Mouse (Mus musculus) embryonic facial prominence, embryonic 15.5 days (tissue): ENCODE data around the gene Grap2. TPM values are rescaled to one million over a fixed set of nuclear protein-coding genes. Genes with fewer than 3 reads are reported as not detected.
A peak's percentile ranks its signal among the peaks of the same experiment; 100 is the strongest.

Source experiments
- ATAC-seq: fragments of 200-750 bp; cut with Nextera tagmentation; 2 replicates; pipeline ENCODE4 v1.8.0; 2017; ENCODE audit warnings: low read depth, moderate TSS enrichment; ENCODE audit not compliant: insufficient number of reproducible peaks, low FRiP score, low TSS enrichment
- H3K27ac ChIP-seq: fragments of 300-500 bp; sonication (generic); replicated peaks from 2 replicates; pipeline ENCODE4 v1.5.1; 2015; ENCODE audit warnings: mild to moderate bottlenecking, inconsistent platforms
- H3K27me3 ChIP-seq: fragments of 300-500 bp; sonication (generic); 2 replicates; pipeline ENCODE4 v1.6.1; 2015; ENCODE audit warnings: inconsistent platforms
- H3K36me3 ChIP-seq: fragments of 300-500 bp; sonication (generic); 2 replicates; pipeline ENCODE4 v1.6.1; 2015; ENCODE audit warnings: mild to moderate bottlenecking, inconsistent platforms
- H3K4me1 ChIP-seq: fragments of 300-500 bp; sonication (generic); 2 replicates; pipeline ENCODE4 v1.6.1; 2015; ENCODE audit warnings: inconsistent platforms
- H3K4me2 ChIP-seq: fragments of 300-500 bp; sonication (generic); replicated peaks from 2 replicates; pipeline ENCODE4 v1.6.1; 2015; ENCODE audit warnings: mild to moderate bottlenecking, inconsistent platforms
- H3K4me3 ChIP-seq: fragments of 300-500 bp; sonication (generic); replicated peaks from 2 replicates; pipeline ENCODE4 v1.5.1; 2015; ENCODE audit warnings: mild to moderate bottlenecking, inconsistent platforms
- H3K9ac ChIP-seq: fragments of 300-500 bp; sonication (generic); 2 replicates; pipeline ENCODE4 v1.6.1; 2015; ENCODE audit warnings: inconsistent platforms
- H3K9me3 ChIP-seq: fragments of 300-500 bp; sonication (generic); replicated peaks from 2 replicates; pipeline ENCODE4 v1.6.1; 2016; ENCODE audit warnings: inconsistent platforms
- WGBS: fragments of 180-500 bp; shearing (Covaris S2); methylation state at CpG from one replicate; pipeline ENCODE4 v1.1.7; 2015; 5-methylcytosine and 5-hydroxymethylcytosine counted together
- polyA plus RNA-seq: library from polyadenylated mRNA; unstranded; fragments of >200 nt; fragmentation: Nextera tagmentation; extraction: Ambion mirVana; gene quantifications from 2 replicates; pipeline ENCODE4 v1.2.1, GENCODE M21; 2015

The Grap2 gene
- polyA plus RNA-seq, 1 experiment from 2014 or later: 0.87 TPM

GRCm38 (mm10) chr15:80639071-80639702, 66.8 kb downstream of the Grap2 start:
- no peak overlapping the region for H3K27ac ChIP-seq
- H3K9me3 ChIP-seq: no peaks in the 10 kb centered on the region
- WGBS: 60% methylated on average over 11 of the region's 11 CpGs
- H3K27me3 ChIP-seq: no peaks in the 10 kb centered on the region
- H3K9ac ChIP-seq: no peak overlapping the region
- no peaks in the 10 kb centered on the region for H3K36me3 ChIP-seq
- no peak for ATAC-seq
- no peak overlapping the region for H3K4me2 ChIP-seq
- 0 out of 2 replicates have a peak, but pooled peaks cover 3% of the 10 kb centered on the region for H3K4me1 ChIP-seq
- H3K4me3 ChIP-seq: no peak overlapping the region

- Histone ChIP-seq H3K9ac (no peak overlapping the region), H3K4me3 (no peak overlapping the region), H3K4me2 (no peak overlapping the region), H3K4me1 (no peaks in the 10 kb centered on the region), H3K36me3 (no peaks in the 10 kb centered on the region), H3K9me3 (no peaks in the 10 kb centered on the region), H3K27ac (no peak overlapping the region), H3K27me3 (no peaks in the 10 kb centered on the region)
- WGBS: 80% methylated on average over 3 of the region's 3 CpGs
- ATAC-seq: no peak
These were observed 67.5 kb downstream of the Grap2 start for GRCm38 (mm10) chr15:80639874-80640273.

GRCm38 (mm10) chr15:80641702-80642435, 69.5 kb downstream of the Grap2 start:
- no peak overlapping the region for H3K9ac ChIP-seq
- H3K36me3 ChIP-seq: no peaks in the 10 kb centered on the region
- no peak overlapping the region for H3K4me3 ChIP-seq
- H3K9me3 ChIP-seq: no peaks in the 10 kb centered on the region
- WGBS: 67% methylated on average over 2 of the region's 2 CpGs
- H3K4me1 ChIP-seq: no peaks in the 10 kb centered on the region
- no peak overlapping the region for H3K4me2 ChIP-seq
- no peaks in the 10 kb centered on the region for H3K27me3 ChIP-seq
- H3K27ac ChIP-seq: no peak overlapping the region
- ATAC-seq: no peak

GRCm38 (mm10) chr15:80645006-80645797, 72.8 kb downstream of the Grap2 start:
- no peak overlapping the region for H3K27ac ChIP-seq
- H3K27me3 ChIP-seq: no peaks in the 10 kb centered on the region
- H3K4me2 ChIP-seq: no peak overlapping the region
- H3K9me3 ChIP-seq: no peaks in the 10 kb centered on the region
- H3K9ac ChIP-seq: no peak overlapping the region
- ATAC-seq: no peak
- H3K36me3 ChIP-seq: no peaks in the 10 kb centered on the region
- peaks cover 14% of the 10 kb centered on the region; the same call in 1 of the 2 replicates for H3K4me1 ChIP-seq
- 80% methylated on average over 17 of the region's 17 CpGs for WGBS
- H3K4me3 ChIP-seq: no peak overlapping the region

- H3K4me2 ChIP-seq: no peak overlapping the region
- no peak overlapping the region for H3K9ac ChIP-seq
- H3K27ac ChIP-seq: peak overlapping the region; percentile 59
- no peaks in the 10 kb centered on the region for H3K9me3 ChIP-seq
- H3K27me3 ChIP-seq: no peaks in the 10 kb centered on the region
- H3K4me3 ChIP-seq: no peak overlapping the region
- H3K4me1 ChIP-seq: peaks cover 21% of the 10 kb centered on the region; the same call in 1 of the 2 replicates
- 38% methylated on average over 15 of the region's 15 CpGs for WGBS
- H3K36me3 ChIP-seq: no peaks in the 10 kb centered on the region
- peak; percentile 49 for ATAC-seq
These were observed 76.7 kb downstream of the Grap2 start for GRCm38 (mm10) chr15:80648977-80649606.

GRCm38 (mm10) chr15:80650412-80650811, 78.0 kb downstream of the Grap2 start:
- ATAC-seq: no peak
- no peak overlapping the region for H3K4me3 ChIP-seq
- no peaks in the 10 kb centered on the region for H3K36me3 ChIP-seq
- WGBS: 70% methylated on average over 2 of the region's 2 CpGs
- no peak overlapping the region for H3K9ac ChIP-seq
- H3K4me1 ChIP-seq: peaks cover 21% of the 10 kb centered on the region; the same call in 1 of the 2 replicates
- no peak overlapping the region for H3K4me2 ChIP-seq
- H3K9me3 ChIP-seq: no peaks in the 10 kb centered on the region
- H3K27ac ChIP-seq: no peak overlapping the region
- H3K27me3 ChIP-seq: no peaks in the 10 kb centered on the region

- Histone ChIP-seq H3K9ac (no peak overlapping the region), H3K27ac (no peak overlapping the region), H3K4me1 (peaks cover 15% of the 10 kb centered on the region; the same call in 1 of the 2 replicates), H3K36me3 (no peaks in the 10 kb centered on the region), H3K4me2 (no peak overlapping the region), H3K4me3 (no peak overlapping the region), H3K9me3 (no peaks in the 10 kb centered on the region), H3K27me3 (no peaks in the 10 kb centered on the region)
- ATAC-seq: no peak
- 67% methylated on average over 8 of the region's 8 CpGs for WGBS
These were observed 81.5 kb downstream of the Grap2 start for GRCm38 (mm10) chr15:80653865-80654264.

- H3K9me3 ChIP-seq: no peaks in the 10 kb centered on the region
- no peak overlapping the region for H3K4me3 ChIP-seq
- no peak overlapping the region for H3K9ac ChIP-seq
- 62% methylated on average over 6 of the region's 6 CpGs for WGBS
- no peak overlapping the region for H3K4me2 ChIP-seq
- 0 out of 2 replicates have a peak, but pooled peaks cover 6% of the 10 kb centered on the region for H3K4me1 ChIP-seq
- H3K27ac ChIP-seq: no peak overlapping the region
- H3K36me3 ChIP-seq: no peaks in the 10 kb centered on the region
- ATAC-seq: no peak
- H3K27me3 ChIP-seq: no peaks in the 10 kb centered on the region
These were observed 86.5 kb downstream of the Grap2 start for GRCm38 (mm10) chr15:80658815-80659471.

GRCm38 (mm10) chr15:80660963-80661362, 88.6 kb downstream of the Grap2 start:
- 42% methylated on average over 4 of the region's 4 CpGs for WGBS
- ATAC-seq: peak; percentile 34; the same call in 1 of the 2 replicates
- H3K4me2 ChIP-seq: no peak overlapping the region
- H3K9me3 ChIP-seq: no peaks in the 10 kb centered on the region
- 0 out of 2 replicates have a peak overlapping the region, but pooled peaks have one; percentile 48 for H3K27ac ChIP-seq
- H3K4me3 ChIP-seq: no peak overlapping the region
- no peak overlapping the region for H3K9ac ChIP-seq
- no peaks in the 10 kb centered on the region for H3K27me3 ChIP-seq
- H3K4me1 ChIP-seq: 0 out of 2 replicates have a peak, but pooled peaks cover 6% of the 10 kb centered on the region
- no peaks in the 10 kb centered on the region for H3K36me3 ChIP-seq

GRCm38 (mm10) chr15:80664444-80664843, 92.0 kb downstream of the Grap2 start:
- WGBS: 65% methylated on average over 4 of the region's 4 CpGs
- Histone ChIP-seq H3K4me2 (no peak overlapping the region), H3K27me3 (0 out of 2 replicates have a peak, but pooled peaks cover under 1% of the 10 kb centered on the region), H3K4me1 (no peaks in the 10 kb centered on the region), H3K36me3 (no peaks in the 10 kb centered on the region), H3K27ac (no peak overlapping the region), H3K4me3 (no peak overlapping the region), H3K9ac (no peak overlapping the region), H3K9me3 (no peaks in the 10 kb centered on the region)
- no peak for ATAC-seq
